Mouse (Mus musculus): ENCODE data around the gene Zfp934.
"Not testable (repeated sequence)": the region's sequence is repeated elsewhere in the genome, so short reads cannot be mapped to it uniquely, and the experiment has no call there.

Gene Zfp934

DNA sequence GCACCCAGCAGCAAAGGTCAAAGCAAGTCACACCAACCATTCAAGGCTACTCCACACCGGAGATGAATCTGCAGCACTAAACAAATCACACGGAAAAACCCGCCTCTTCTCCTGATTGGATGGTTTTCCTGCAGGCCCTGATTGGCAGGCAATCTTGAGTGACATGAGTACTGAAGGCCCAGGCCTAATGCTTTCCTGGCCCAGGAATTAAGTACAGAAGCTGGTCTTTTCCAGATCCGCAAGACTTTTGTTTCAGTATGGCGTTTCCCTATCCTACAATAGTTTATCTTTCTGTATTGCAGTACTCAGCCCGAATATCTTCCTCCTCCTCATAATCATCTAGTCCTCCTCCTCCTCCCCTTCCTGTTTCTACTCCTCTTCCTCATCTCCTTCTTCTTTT, at the start of gene Zfp934:
Gene Zfp934, minus strand, starts transcription at position 101 of the 400 bp plus-strand sequence.
- not testable (repeated sequence) for DNase-seq (ENCODE audit: low spot score)

DNA sequence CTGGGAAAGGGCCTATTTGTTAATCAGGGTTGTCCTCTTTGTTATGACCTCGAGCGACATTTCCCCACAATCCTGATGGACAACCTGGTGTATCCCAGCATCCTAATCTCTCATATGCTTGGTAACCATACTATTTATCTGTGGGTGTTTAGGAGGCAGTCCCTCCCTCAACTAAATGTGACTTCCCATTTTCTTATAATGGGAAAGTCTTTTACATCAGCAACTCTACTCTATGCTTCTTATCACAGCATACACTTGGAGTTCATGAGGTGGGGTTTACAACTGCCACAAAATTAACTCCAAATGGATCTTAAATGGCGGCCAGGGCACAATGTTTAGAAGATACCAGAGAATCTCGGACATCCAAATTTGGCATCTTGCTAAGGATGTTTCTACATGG, 46.5 kb upstream of the Zfp934 start:
- DNase-seq (ENCODE audit: low spot score) = not testable (repeated sequence)

DNA sequence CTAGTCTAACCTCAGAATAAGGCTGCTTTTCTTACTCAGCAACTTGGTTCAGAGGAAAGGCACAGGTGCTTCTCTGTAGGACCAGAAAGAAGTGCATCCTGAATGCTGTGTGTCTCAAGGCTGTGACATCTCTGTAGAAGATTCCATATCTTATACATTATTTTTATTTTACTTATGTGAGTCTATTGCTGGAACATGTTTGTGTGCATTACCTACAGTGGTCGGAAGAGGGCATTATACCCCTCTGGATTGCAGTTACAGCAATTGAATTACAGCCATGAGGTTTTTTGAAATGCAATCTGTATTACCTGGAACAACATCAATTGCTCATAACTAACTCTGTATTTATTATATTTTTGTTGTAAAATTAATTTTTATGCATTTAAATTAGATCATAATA, 9.3 kb downstream of the Zfp934 start:
- not testable (repeated sequence) for DNase-seq (ENCODE audit: low spot score)

DNA sequence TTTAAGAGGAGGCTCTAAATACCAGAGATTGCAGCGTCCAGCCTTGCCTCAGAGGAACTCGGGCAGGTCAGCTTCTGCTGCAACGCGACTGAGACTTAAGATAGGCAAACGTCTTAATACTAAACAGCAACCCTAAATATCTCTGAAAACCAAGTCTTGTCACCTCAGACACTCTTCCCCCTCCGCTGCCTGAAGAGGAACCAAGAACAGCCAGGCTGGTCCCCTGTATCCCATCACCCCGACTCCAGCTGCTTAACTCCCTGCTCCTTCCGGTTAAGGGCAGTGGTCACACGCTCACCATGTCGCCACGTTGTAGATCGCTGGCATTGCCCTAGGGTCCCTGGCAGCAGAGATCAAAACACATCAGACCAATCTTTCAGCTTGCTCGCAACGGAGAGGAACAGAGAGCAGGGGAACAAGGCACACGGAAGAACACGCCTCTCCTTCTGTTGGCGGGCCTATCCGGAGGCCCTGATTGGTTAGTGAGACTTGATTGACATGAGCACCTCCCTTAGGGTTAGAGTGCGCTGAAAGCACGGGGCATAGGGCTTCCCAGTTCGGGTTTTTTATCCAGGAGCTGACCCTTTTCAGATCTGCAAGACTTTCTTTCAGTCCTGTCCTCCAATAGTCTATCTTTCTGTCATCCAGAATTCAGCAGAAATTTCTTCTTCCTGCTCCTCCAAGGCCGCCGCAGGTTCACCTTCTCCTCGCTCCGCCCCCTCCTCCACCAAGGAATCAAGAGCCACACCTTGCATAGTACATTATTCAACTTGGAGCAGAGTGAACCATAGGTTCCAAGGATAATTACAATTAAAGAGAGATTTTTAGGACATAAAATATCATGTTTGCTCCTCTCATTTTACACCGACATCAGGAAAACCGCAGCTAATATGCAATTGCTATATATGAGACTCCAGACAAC, 12.5 kb downstream of the Zfp934 start, which contains the start of gene Zfp935:
Gene Zfp935, minus strand, starts transcription at position 323 of the 922 bp plus-strand sequence.
- DNase-seq (ENCODE audit: low spot score) = peak; percentile 26

DNA sequence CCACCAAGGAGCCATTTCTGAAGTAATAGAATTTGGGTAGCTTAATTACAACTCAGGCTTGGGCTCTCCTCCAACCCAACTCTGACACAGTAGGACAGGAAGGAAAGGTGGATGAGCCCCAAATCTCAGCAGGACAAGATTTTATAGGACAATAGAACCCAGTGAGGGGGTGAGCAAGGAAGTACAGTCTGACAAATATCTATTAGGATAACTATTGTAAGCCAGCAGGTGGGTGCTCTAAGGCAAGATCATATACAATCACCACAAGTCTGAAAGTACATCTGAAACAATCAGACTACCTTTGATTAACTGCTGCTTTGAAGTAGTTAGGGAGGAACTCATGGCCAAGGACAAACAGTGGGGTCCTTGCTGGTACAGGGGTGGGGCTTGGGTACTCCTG, 40.9 kb downstream of the Zfp934 start:
- DNase-seq (ENCODE audit: low spot score) = not testable (repeated sequence)

DNA sequence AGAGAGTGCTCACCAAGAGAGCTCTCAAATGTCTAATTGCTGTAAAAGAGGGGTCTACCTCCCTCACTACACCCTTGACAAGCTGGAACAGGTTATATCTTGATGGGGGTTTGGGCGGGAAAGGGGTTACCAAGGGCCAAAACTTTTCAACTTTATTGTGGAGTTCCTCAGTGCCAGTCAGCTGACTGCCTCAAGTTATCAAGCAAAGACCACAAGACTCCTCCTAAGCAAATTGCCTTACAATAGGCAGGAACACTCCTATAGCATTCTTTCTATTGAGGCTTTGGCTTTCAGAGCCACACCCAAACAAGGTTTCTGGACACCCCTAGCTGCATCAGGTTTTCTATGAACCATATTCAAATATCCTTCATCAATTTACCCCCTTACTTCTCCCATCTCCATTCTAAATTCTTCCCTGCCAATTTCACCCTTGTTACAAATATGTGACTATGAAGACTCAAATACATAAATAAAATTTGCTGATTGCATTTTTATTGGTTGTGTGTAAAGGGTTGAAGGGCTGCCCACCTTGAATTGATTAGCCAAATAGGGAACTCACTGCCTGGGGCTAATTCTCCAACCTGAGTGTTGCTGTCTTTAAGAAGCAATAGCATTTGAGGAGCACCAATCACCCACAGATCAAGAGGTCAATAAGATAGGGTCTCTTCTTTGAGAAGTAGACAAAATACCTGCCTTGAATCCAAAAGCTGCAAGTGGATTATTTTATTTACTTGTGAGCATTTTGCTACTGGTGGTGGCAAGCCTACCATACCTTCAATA, 60.2 kb downstream of the Zfp934 start:
- DNase-seq (ENCODE audit: low spot score) = not testable (repeated sequence)

DNA sequence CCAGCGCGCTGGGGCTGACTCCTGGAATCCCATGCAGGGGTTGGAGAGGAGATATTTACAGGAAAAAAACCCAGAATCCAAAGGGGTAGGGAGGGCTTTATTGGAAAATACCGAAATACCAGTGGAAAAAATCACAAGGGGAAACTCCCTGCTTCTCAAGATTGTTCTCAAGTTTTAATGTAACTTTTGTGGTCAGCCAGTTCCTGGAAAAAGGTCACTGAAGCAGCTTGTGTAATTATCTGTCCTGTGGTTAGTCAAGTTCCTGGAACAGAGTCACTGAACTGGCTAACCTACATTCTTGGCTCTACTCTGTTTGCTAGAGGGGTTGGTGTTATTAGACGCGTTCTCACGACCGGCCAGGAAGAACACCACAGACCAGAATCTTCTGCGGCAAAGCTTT, 98.3 kb downstream of the Zfp934 start:
- not testable (repeated sequence) for DNase-seq (ENCODE audit: low spot score)

DNA sequence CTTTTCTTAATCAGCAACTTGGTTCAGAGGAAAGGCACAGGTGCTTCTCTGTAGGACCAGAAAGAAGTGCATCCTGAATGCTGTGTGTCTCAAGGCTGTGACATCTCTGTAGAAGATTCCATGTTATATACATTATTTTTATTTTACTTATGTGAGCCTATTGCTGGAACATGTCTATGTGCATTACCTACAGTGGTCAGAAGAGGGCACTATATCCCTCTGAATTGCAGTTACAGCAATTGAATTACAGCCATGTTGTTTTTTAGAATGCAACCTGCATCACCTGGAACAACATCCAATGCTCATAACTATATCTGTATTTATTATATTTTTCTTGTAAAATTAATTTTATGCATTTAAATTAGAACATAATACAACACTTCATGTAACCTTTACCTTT, 101.1 kb downstream of the Zfp934 start:
- DNase-seq (ENCODE audit: low spot score) = not testable (repeated sequence)

DNA sequence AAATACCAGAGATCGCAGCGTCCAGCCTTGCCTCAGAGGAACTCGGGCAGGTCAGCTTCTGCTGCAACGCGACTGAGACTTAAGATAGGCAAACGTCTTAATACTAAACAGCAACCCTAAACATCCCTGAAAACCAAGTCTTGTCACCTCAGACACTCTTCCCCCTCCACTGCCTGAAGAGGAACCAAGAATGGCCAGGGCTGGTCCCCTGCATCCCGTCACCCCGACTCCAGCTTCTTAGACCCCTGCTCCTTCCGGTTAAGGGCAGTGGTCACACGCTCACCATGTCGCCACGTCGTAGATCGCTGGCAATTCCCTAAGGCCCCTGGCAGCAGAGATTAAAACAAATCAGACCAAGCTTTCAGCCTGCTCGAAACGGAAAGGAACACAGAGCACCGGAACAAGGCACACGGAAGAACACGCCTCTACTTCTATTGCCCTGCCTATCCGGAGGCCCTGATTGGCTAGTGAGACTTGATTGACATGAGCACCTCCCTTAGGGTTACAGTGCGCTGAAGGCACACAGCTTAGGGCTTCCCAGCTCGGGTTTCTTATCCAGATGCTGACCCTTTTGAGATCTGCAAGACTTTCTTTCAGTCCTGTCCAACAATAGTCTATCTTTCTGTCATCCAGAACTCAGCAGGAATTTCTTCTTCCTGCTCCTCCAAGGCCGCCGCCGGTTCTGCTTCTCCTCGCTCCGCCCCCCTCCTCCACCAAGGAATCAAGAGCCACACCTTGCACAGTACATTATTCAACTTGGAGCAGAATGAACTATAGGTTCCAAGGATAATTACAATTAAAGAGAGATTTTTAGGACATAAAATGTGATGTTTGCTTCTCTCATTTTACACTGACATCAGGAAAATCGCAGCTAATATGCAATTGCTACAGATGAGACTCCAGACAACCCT, 104.3 kb downstream of the Zfp934 start, which contains the start of gene Gm49359:
Gene Gm49359, minus strand, starts transcription at position 409 of the 911 bp plus-strand sequence.
- peak; percentile 90 for DNase-seq (ENCODE audit: low spot score)
